Mouse (Mus musculus) MEL (cell line): ENCODE measurements around the gene Usp42. TPM values are rescaled to one million over a fixed set of nuclear protein-coding genes. Genes with fewer than 3 reads are reported as not detected.

Experiments used
- DNase-seq: peaks from one replicate; pipeline ENCODE4 v3.0.0; 2011; ENCODE audit warnings: low read depth, low spot score
- H3K27ac ChIP-seq: 2 replicates; pipeline ENCODE4 v1.5.1; 2012; ENCODE audit warnings: low read depth, mild to moderate bottlenecking, control low read depth, low read length, moderate library complexity; ENCODE audit not compliant: control insufficient read depth
- H3K27me3 ChIP-seq, 2 experiments: fragments of 150-350 bp in 1 of 2; sonication (generic) in 1 of 2; 2 replicates each; pipeline ENCODE4 v1.6.1; 2012; ENCODE audit warnings: low read length in 2 of 2, mild to moderate bottlenecking in 2 of 2, improper control_type of control experiment in 1 of 2, moderate library complexity in 1 of 2; ENCODE audit not compliant: insufficient read depth in 2 of 2, control insufficient read depth in 1 of 2
- H3K36me3 ChIP-seq, 2 experiments: 2 replicates each; pipeline ENCODE4 v1.6.1; 2012 to 2014; ENCODE audit warnings: low read length in 2 of 2, improper control_type of control experiment in 1 of 2, inconsistent platforms in 1 of 2, mild to moderate bottlenecking in 1 of 2; ENCODE audit not compliant: insufficient read depth in 2 of 2, control insufficient read depth in 1 of 2
- H3K4me1 ChIP-seq, 2 experiments: fragments of 150-350 bp in 1 of 2; sonication (generic) in 1 of 2; 2 replicates each; pipeline ENCODE4 v1.6.1; 2012; ENCODE audit warnings: low read length in 2 of 2, improper control_type of control experiment in 1 of 2, mild to moderate bottlenecking in 1 of 2; ENCODE audit not compliant: insufficient read depth in 2 of 2, control insufficient read depth in 1 of 2
- H3K4me3 ChIP-seq, 2 experiments: fragments of 150-350 bp in 1 of 2; sonication (generic) in 1 of 2; 2 replicates each; pipeline ENCODE4 v1.5.1; 2012; ENCODE audit warnings: low read depth in 2 of 2, low read length in 2 of 2, mild to moderate bottlenecking in 2 of 2, moderate library complexity in 2 of 2, control low read depth in 1 of 2, improper control_type of control experiment in 1 of 2; ENCODE audit not compliant: control insufficient read depth in 1 of 2, insufficient read depth in 1 of 2
- H3K79me2 ChIP-seq: 2 replicates; pipeline ENCODE4 v1.6.1; 2012; ENCODE audit warnings: mild to moderate bottlenecking, low read length, moderate library complexity; ENCODE audit not compliant: control insufficient read depth, poor library complexity, insufficient read depth
- H3K9ac ChIP-seq: 2 replicates; pipeline ENCODE4 v1.6.1; 2012; ENCODE audit warnings: low read depth, mild to moderate bottlenecking, control low read depth, low read length, moderate library complexity; ENCODE audit not compliant: control insufficient read depth, poor library complexity, severe bottlenecking
- H3K9me3 ChIP-seq: fragments of 150-350 bp; sonication (generic); replicated peaks from 2 replicates; pipeline ENCODE4 v1.6.1; 2012; ENCODE audit warnings: mild to moderate bottlenecking, low read length, improper control_type of control experiment, moderate library complexity; ENCODE audit not compliant: insufficient read depth
- CHD2 ChIP-seq: IDR thresholded peaks from 2 replicates; pipeline ENCODE4 v1.6.1; 2011; ENCODE audit warnings: low read length, improper control_type of control experiment
- GABPA ChIP-seq: IDR thresholded peaks from 2 replicates; pipeline ENCODE4 v1.6.1; 2012; ENCODE audit warnings: low read depth, mild to moderate bottlenecking, inconsistent platforms, low read length, improper control_type of control experiment, moderate library complexity
- JUND ChIP-seq: IDR thresholded peaks from 2 replicates; pipeline ENCODE4 v1.6.1; 2011; ENCODE audit warnings: low read depth, mild to moderate bottlenecking, improper control_type of control experiment, low read length
- KAT2A ChIP-seq: conservative IDR thresholded peaks from 2 replicates; pipeline ENCODE4 v1.6.1; 2012; ENCODE audit warnings: low read depth, low read length, improper control_type of control experiment, inconsistent platforms
- MAFK ChIP-seq: IDR thresholded peaks from 2 replicates; pipeline ENCODE4 v1.6.1; 2011; ENCODE audit warnings: low read depth, mild to moderate bottlenecking, low read length, improper control_type of control experiment, borderline replicate concordance
- MAX ChIP-seq: IDR thresholded peaks from 2 replicates; pipeline ENCODE4 v1.6.1; 2011; ENCODE audit warnings: low read length, improper control_type of control experiment
- MYB ChIP-seq: IDR thresholded peaks from 2 replicates; pipeline ENCODE4 v1.6.1; 2011; ENCODE audit warnings: mild to moderate bottlenecking, low read depth, low read length, improper control_type of control experiment
- NELFE ChIP-seq: IDR thresholded peaks from 2 replicates; pipeline ENCODE4 v1.6.1; 2011; ENCODE audit warnings: low read depth, low read length, improper control_type of control experiment
- POLR2AphosphoS2 ChIP-seq: IDR thresholded peaks from 2 replicates; pipeline ENCODE4 v1.6.1; 2011; ENCODE audit warnings: low read length, improper control_type of control experiment
- POLR2AphosphoS5 ChIP-seq: IDR thresholded peaks from 2 replicates; pipeline ENCODE4 v1.6.1; 2012; ENCODE audit warnings: low read depth, borderline replicate concordance, mild to moderate bottlenecking, inconsistent platforms, low read length, moderate library complexity, mixed read lengths
- RAD21 ChIP-seq: IDR thresholded peaks from 2 replicates; pipeline ENCODE4 v1.6.1; 2011; ENCODE audit warnings: mild to moderate bottlenecking, low read depth, low read length, improper control_type of control experiment
- RCOR1 ChIP-seq: IDR thresholded peaks from 2 replicates; pipeline ENCODE4 v1.6.1; 2012; ENCODE audit warnings: low read depth, mild to moderate bottlenecking, inconsistent platforms, low read length, improper control_type of control experiment
- SIN3A ChIP-seq: IDR thresholded peaks from 2 replicates; pipeline ENCODE4 v1.6.1; 2012; ENCODE audit warnings: low read length, improper control_type of control experiment, inconsistent platforms
- SMC3 ChIP-seq: IDR thresholded peaks from 2 replicates; pipeline ENCODE4 v1.6.1; 2011; ENCODE audit warnings: low read depth, low read length, improper control_type of control experiment
- TAL1 ChIP-seq: IDR thresholded peaks from 2 replicates; pipeline ENCODE4 v1.6.1; 2012; ENCODE audit warnings: mild to moderate bottlenecking, inconsistent platforms, low read length, moderate library complexity, mixed read lengths
- UBTF ChIP-seq: IDR thresholded peaks from 2 replicates; pipeline ENCODE4 v1.6.1; 2012; ENCODE audit warnings: low read depth, mild to moderate bottlenecking, inconsistent platforms, low read length, improper control_type of control experiment, moderate library complexity, borderline replicate concordance; ENCODE audit not compliant: insufficient read depth
- USF1 ChIP-seq: IDR thresholded peaks from 2 replicates; pipeline ENCODE4 v1.6.1; 2014; ENCODE audit warnings: low read depth, mild to moderate bottlenecking, inconsistent platforms, low read length, improper control_type of control experiment, moderate library complexity
- USF2 ChIP-seq, 2 experiments: IDR thresholded peaks; 2 replicates each; pipeline ENCODE4 v1.6.1; 2011 to 2012; ENCODE audit warnings: improper control_type of control experiment in 2 of 2, low read length in 2 of 2, borderline replicate concordance in 1 of 2, inconsistent platforms in 1 of 2, low read depth in 1 of 2, mild to moderate bottlenecking in 1 of 2; ENCODE audit not compliant: insufficient read depth in 1 of 2
- ZC3H11A ChIP-seq: IDR thresholded peaks from 2 replicates; pipeline ENCODE4 v1.6.1; 2012; ENCODE audit warnings: low read depth, mild to moderate bottlenecking, inconsistent platforms, low read length, improper control_type of control experiment
- ZKSCAN1 ChIP-seq: IDR thresholded peaks from 2 replicates; pipeline ENCODE4 v1.6.1; 2012; ENCODE audit warnings: low read depth, mild to moderate bottlenecking, inconsistent platforms, low read length, improper control_type of control experiment, moderate library complexity
- ZMIZ1 ChIP-seq: IDR thresholded peaks from 2 replicates; pipeline ENCODE4 v1.6.1; 2012; ENCODE audit warnings: low read depth, mild to moderate bottlenecking, inconsistent platforms, low read length, improper control_type of control experiment, moderate library complexity
- polyA plus RNA-seq, 2 experiments: library from polyadenylated mRNA; stranded (reverse) in 1 of 2; unstranded in 1 of 2; fragments of >175 nt in 1 of 2; fragments of >200 nt in 1 of 2; gene quantifications; 2 replicates each; pipeline versions ENCODE4 v1.2.1 to v1.2.4; 2012; ENCODE audit warnings: low replicate concordance in 2 of 2, low read depth in 1 of 2; ENCODE audit not compliant: insufficient read length in 2 of 2, insufficient read depth in 1 of 2, missing spikeins in 1 of 2
- total RNA-seq: library from RNA; depleted of rRNA; stranded (reverse); fragments of 300-350 nt; gene quantifications from 2 replicates; pipeline ENCODE4 v1.2.3, GENCODE M21; 2012

The Usp42 gene
- total and polyA plus RNA-seq, 3 experiments = 8.1 to 18.6 TPM; not detected in 1

DNA sequence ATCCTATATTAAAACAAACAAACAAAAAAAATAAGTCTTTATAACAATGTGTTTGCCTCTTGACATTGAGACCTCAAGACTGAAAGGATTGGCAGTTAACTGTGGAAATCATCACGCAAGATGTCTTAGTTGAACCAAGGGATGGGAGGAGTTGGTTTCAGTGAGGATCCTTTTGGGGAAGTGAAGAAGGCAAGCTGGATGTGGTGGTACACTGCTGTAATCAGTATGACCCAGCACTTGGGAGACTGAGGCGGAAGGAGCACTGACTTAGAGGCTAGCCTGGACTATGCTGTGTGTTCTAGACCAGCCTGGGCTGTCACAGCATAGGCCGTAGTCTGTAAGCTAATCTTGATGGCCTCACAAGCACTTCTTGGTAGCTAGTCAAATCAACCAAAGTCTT, 28.4 kb upstream of the Usp42 start:
- no peak for DNase-seq
- Histone ChIP-seq H3K4me3 (no peak overlapping the region), H3K4me1 (peaks cover 0 to 7% of the 10 kb centered on the region in 2 experiments; a peak in 1 of 4 replicates), H3K9me3 (no peaks in the 10 kb centered on the region)
- TF ChIP-seq ZKSCAN1 (no peak), POLR2AphosphoS2 (no peak), RCOR1 (no peak), TAL1 (no peak), SIN3A (no peak), SMC3 (no peak), MYB (no peak), NELFE (no peak), JUND (no peak), POLR2AphosphoS5 (no peak), ZMIZ1 (no peak), UBTF (no peak), CHD2 (no peak)
- TF ChIP-seq, all 39 proteins: peak for 0
- Histone ChIP-seq H3K27ac (no peak overlapping the region), H3K79me2 (0 out of 2 replicates have a peak, but pooled peaks cover 1% of the 10 kb centered on the region), H3K9ac (no peak overlapping the region), H3K36me3 (no peaks in the 10 kb centered on the region; a peak in 1 of 4 replicates), H3K27me3 (no peaks in the 10 kb centered on the region)

DNA sequence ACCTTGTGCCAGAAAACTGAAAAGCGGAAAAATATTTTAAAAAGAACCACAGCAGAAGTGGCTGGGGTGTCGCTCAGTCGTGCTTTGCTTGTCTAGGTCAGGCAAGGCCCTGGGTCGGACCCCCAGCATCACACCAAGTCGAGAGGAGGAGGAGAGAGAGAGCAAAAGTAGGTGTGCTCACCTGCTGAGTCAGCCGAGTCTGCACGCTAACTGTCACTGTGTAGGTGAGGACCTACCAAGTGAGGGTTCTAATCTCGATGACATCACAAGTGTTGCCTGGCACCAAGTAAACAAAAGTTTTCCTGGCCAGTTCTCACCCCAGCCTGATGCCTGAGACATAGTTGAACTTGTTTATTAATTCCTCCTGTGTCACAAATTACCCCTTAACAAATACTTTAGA, 27.5 kb upstream of the Usp42 start:
- Histone ChIP-seq H3K4me3 (no peak overlapping the region), H3K36me3 (no peaks in the 10 kb centered on the region; a peak in 1 of 4 replicates), H3K27me3 (no peaks in the 10 kb centered on the region), H3K79me2 (0 out of 2 replicates have a peak, but pooled peaks cover 1% of the 10 kb centered on the region), H3K4me1 (peaks cover 0 to 7% of the 10 kb centered on the region in 2 experiments; a peak in 1 of 4 replicates), H3K27ac (no peak overlapping the region), H3K9me3 (no peaks in the 10 kb centered on the region), H3K9ac (no peak overlapping the region)
- no peak for DNase-seq
- TF ChIP-seq MAX = no peak
- no peak for TF ChIP-seq GABPA
- TF ChIP-seq NELFE = no peak
- TF ChIP-seq KAT2A = no peak
- no peak for TF ChIP-seq USF2 (IDR thresholded peaks at IDR 0.05; ENCODE audit: borderline replicate concordance in 1 of 2, insufficient read depth in 1 of 2, low read depth in 1 of 2, low read length in 2 of 2)
- no peak for TF ChIP-seq MAFK
- TF ChIP-seq ZC3H11A = no peak
- no peak for TF ChIP-seq USF1
- TF ChIP-seq RAD21 = no peak
